8 mouse cellular contexts compared by ENCODE assay signal in genomic region chr8:116373063-116373462, GRCm38 (mm10).
A peak's percentile ranks its signal among the peaks of the same experiment; 100 is the strongest.
DNase-seq lines count a peak whose midpoint lies in the region; ATAC-seq and TF ChIP-seq lines count a peak whose summit lies in the region.
"Had no signal": no experiment of that assay in that cellular context is flagged by ENCODE, and none has a peak within 500 bp of the region (broad histone marks: within the 10 kb centered on the region; RNA-seq: fewer than 3 reads in every experiment).

No protein-coding gene starts in this region.

- 88% methylated on average over 4 of the region's 4 CpGs for WGBS in kidney, embryonic 14.5 days
- 88% methylated on average over 4 of the region's 4 CpGs for WGBS in hindbrain, embryonic 10.5 days

- H3K79me2 ChIP-seq in CH12.LX (replicated peaks; ENCODE audit: control insufficient read depth, extremely low read depth, insufficient read depth, poor library complexity, severe bottlenecking), result no peaks in the 10 kb centered on the region

- 0 out of 2 replicates have a peak, but pooled peaks cover 3% of the 10 kb centered on the region for H3K9me3 ChIP-seq in kidney, embryonic 14.5 days (ENCODE audit: control insufficient read depth, low read length)
- H3K9me3 ChIP-seq in CH12.LX (replicated peaks; ENCODE audit: low read length) (peaks cover 6% of the 10 kb centered on the region), ES-E14 (ENCODE audit: control insufficient read depth, insufficient read depth, low read depth, low read length) (no peaks in the 10 kb centered on the region)
- no peaks in the 10 kb centered on the region for H3K9me3 ChIP-seq in hindbrain, embryonic 10.5 days
- H3K9me3 ChIP-seq: midbrain, embryonic 12.5 days had no signal

- TF ChIP-seq RAD21 in CH12.LX (IDR thresholded peaks at IDR 0.05; ENCODE audit: low read depth, low read length), result peak; percentile 45

- no peaks in the 10 kb centered on the region for H3K27me3 ChIP-seq in kidney, embryonic 14.5 days (ENCODE audit: control insufficient read depth, insufficient read depth, low read length)
- H3K27me3 ChIP-seq in CH12.LX (replicated peaks), result peaks cover 54% of the 10 kb centered on the region
- H3K27me3 ChIP-seq in hindbrain, embryonic 10.5 days (ENCODE audit: insufficient read depth, poor library complexity, severe bottlenecking), result no peaks in the 10 kb centered on the region
- H3K27me3 ChIP-seq: midbrain, embryonic 12.5 days had no signal

- in situ Hi-C loops in CH12.LX (cut with MboI; ENCODE audit: low pct_ligation_motif_present, low pct_unique_long_range_greater_than_20kb, low sequenced_read_pairs) (no loop called here), ES-E14 (cut with MboI; ENCODE audit: low sequenced_read_pairs in 2 of 2, unreplicated experiment in 2 of 2) (no loop called here)

- H3K4me3 ChIP-seq in kidney, embryonic 14.5 days (ENCODE audit: low read length), result no peak overlapping the region
- H3K4me3 ChIP-seq in CH12.LX (replicated peaks in 1 of 3; ENCODE audit: low read depth in 2 of 3, low read length in 2 of 3, poor library complexity in 1 of 3) (no peak overlapping the region), ES-E14 (ENCODE audit: insufficient read depth in 1 of 2, low read depth in 1 of 2, low read length in 2 of 2, poor library complexity in 1 of 2, severe bottlenecking in 1 of 2) (no peak overlapping the region)
- no peak overlapping the region for H3K4me3 ChIP-seq in hindbrain, embryonic 10.5 days
- H3K4me3 ChIP-seq: midbrain, embryonic 12.5 days had no signal

- dilution Hi-C loops in CH12.LX (cut with MboI; ENCODE audit: extremely low pct_ligation_motif_present, extremely low pct_unique_long_range_greater_than_20kb, low sequenced_read_pairs), result no loop called here

- DNase-seq in kidney, postnatal 10 days, result peak; percentile 27
- DNase-seq in CH12.LX (ENCODE audit: extremely low read depth), result peak; percentile 55
- DNase-seq in ES-E14 (ENCODE audit: low read depth, low spot score), result peak; percentile 41
- DNase-seq in embryo, embryonic 10.5 days (ENCODE audit: low spot score), result peak; percentile 32
- DNase-seq in spleen, adult 12 weeks (ENCODE audit: low spot score), result no peak
- no peak for DNase-seq in hindbrain, embryonic 10.5 days (ENCODE audit: low spot score)

- no peaks in the 10 kb centered on the region for H3K36me3 ChIP-seq in kidney, embryonic 14.5 days (ENCODE audit: control insufficient read depth, insufficient read depth, low read length)
- no peaks in the 10 kb centered on the region for H3K36me3 ChIP-seq in CH12.LX (replicated peaks in 1 of 2; ENCODE audit: control insufficient read depth in 1 of 2, insufficient read depth in 1 of 2, low read length in 1 of 2)
- H3K36me3 ChIP-seq in ES-E14 (ENCODE audit: control insufficient read depth, insufficient read depth, low read length, poor library complexity, severe bottlenecking), result no peaks in the 10 kb centered on the region
- H3K36me3 ChIP-seq in hindbrain, embryonic 10.5 days, result no peaks in the 10 kb centered on the region
- H3K36me3 ChIP-seq: midbrain, embryonic 12.5 days had no signal

- H3K4me1 ChIP-seq in kidney, embryonic 14.5 days (ENCODE audit: control insufficient read depth, insufficient read depth, low read length), result no peaks in the 10 kb centered on the region; the same call in 1 of the 2 replicates
- no peaks in the 10 kb centered on the region for H3K4me1 ChIP-seq in CH12.LX (ENCODE audit: control insufficient read depth in 1 of 2, insufficient read depth in 2 of 2)
- H3K4me1 ChIP-seq in ES-E14 (ENCODE audit: control insufficient read depth in 2 of 2, insufficient read depth in 2 of 2, low read length in 2 of 2, poor library complexity in 1 of 2), result peaks cover 0 to 11% of the 10 kb centered on the region in 2 experiments; a peak in 3 of 4 replicates
- peaks cover 28% of the 10 kb centered on the region for H3K4me1 ChIP-seq in hindbrain, embryonic 10.5 days (replicated peaks)

- TF ChIP-seq POLR2A in CH12.LX (IDR thresholded peaks at IDR 0.05; ENCODE audit: low read depth, low read length), result no peak

- peak; percentile 15 to 53; a peak in 2 of 4 replicates for TF ChIP-seq CTCF in CH12.LX (conservative IDR thresholded peaks at IDR 0.05 in 1 of 2, IDR thresholded peaks at IDR 0.05 in 1 of 2; ENCODE audit: low read depth in 2 of 2, low read length in 2 of 2)

- no peak for TF ChIP-seq EP300 in CH12.LX (IDR thresholded peaks at IDR 0.05; ENCODE audit: low read length)

- no peak overlapping the region for H3K9ac ChIP-seq in kidney, embryonic 14.5 days (ENCODE audit: low read depth, low read length)
- H3K9ac ChIP-seq in CH12.LX (ENCODE audit: insufficient read depth, low read depth) (no peak overlapping the region), ES-E14 (ENCODE audit: insufficient read depth, low read depth, low read length, poor library complexity, severe bottlenecking) (no peak overlapping the region)
- H3K9ac ChIP-seq: midbrain, embryonic 12.5 days had no signal

- ATAC-seq in kidney, embryonic 14.5 days (ENCODE audit: low FRiP score, low TSS enrichment), result no peak

- no peak overlapping the region for H3K27ac ChIP-seq in kidney, embryonic 14.5 days (ENCODE audit: low read depth, low read length)
- no peak overlapping the region for H3K27ac ChIP-seq in CH12.LX (ENCODE audit: insufficient read depth, low read depth)
- no peak overlapping the region for H3K27ac ChIP-seq in ES-E14 (ENCODE audit: insufficient read depth, low read depth, low read length, poor library complexity, severe bottlenecking)
- no peak overlapping the region for H3K27ac ChIP-seq in hindbrain, embryonic 10.5 days
- H3K27ac ChIP-seq: midbrain, embryonic 12.5 days had no signal

- H3K4me2 ChIP-seq in kidney, embryonic 14.5 days (replicated peaks; ENCODE audit: low read depth, low read length), result no peak overlapping the region
- no peak overlapping the region for H3K4me2 ChIP-seq in CH12.LX (ENCODE audit: insufficient read depth, low read depth, poor library complexity, severe bottlenecking)
- H3K4me2 ChIP-seq: midbrain, embryonic 12.5 days had no signal

TF ChIP-seq in CH12.LX, 34 proteins besides CTCF, POLR2A, EP300 and RAD21:
- TF ChIP-seq SMC3 (IDR thresholded peaks at IDR 0.05; ENCODE audit: low read depth, low read length) (peak; percentile 30), MEF2A (IDR thresholded peaks at IDR 0.05; ENCODE audit: borderline replicate concordance, low read depth, low read length) (no peak)

TF ChIP-seq in ES-E14, 5 proteins besides CTCF, POLR2A, EP300 and RAD21:
- no peak for TF ChIP-seq ZNF384 (IDR thresholded peaks at IDR 0.05; ENCODE audit: low read depth, low read length)
- TF ChIP-seq ZC3H11A (IDR thresholded peaks at IDR 0.05; ENCODE audit: borderline replicate concordance, low read depth, low read length), result no peak
- TF ChIP-seq CHD2 (IDR thresholded peaks at IDR 0.05; ENCODE audit: low read depth, low read length), result no peak
- no peak for TF ChIP-seq HCFC1 (IDR thresholded peaks at IDR 0.05; ENCODE audit: borderline replicate concordance, insufficient read depth, low read length)
- TF ChIP-seq MAFK (IDR thresholded peaks at IDR 0.05; ENCODE audit: insufficient read depth, low read depth, low read length), result no peak

Comparison
In these comparisons a context has a peak if more than half of its experiments do, and no peak if none do; other contexts are left out.
1. DNase-seq: peak in kidney, postnatal 10 days (single experiment), CH12.LX (single experiment), ES-E14 (single experiment) and embryo, embryonic 10.5 days (single experiment); none in spleen, adult 12 weeks (single experiment) and hindbrain, embryonic 10.5 days (single experiment).